Mouse (Mus musculus) ES-Bruce4 (cell line): Measurements from ENCODE around the gene Nav3.

Source experiments
- CTCF ChIP-seq: IDR thresholded peaks from one replicate; pipeline ENCODE4 v1.8.1; 2011; ENCODE audit warnings: low read depth, low read length
- POLR2A ChIP-seq: IDR thresholded peaks from one replicate; pipeline ENCODE4 v1.8.1; 2011; ENCODE audit warnings: low read length; ENCODE audit not compliant: insufficient read depth

- no peak for TF ChIP-seq CTCF
- no peak for TF ChIP-seq POLR2A
These were observed 146.5 kb downstream of the Nav3 start for GRCm38 (mm10) chr10:110309511-110309910.
